Mouse (Mus musculus): ENCODE measurements at regions not wholly inside any gene's neighbourhood (a gene's known extent, or its start where the extent isn't known, plus 50 kb on each side); places are given as distances from the start of the nearest gene placed in this dataset.

- TF ChIP-seq TAL1 (conservative IDR thresholded peaks at IDR 0.05; ENCODE audit: low read depth, low read length) (no peak), GATA1 (IDR thresholded peaks at IDR 0.05; ENCODE audit: borderline replicate concordance, low read length) (no peak)
Measured at GRCm38 (mm10) chr4:34371281-34372032, 179.3 kb upstream of the Akirin2 start.

Measured in G1E (cell line).